Mouse (Mus musculus): ENCODE measurements around the gene Myh10. TPM values are rescaled to one million over a fixed set of nuclear protein-coding genes. Genes with fewer than 3 reads are reported as not detected.
A peak's percentile ranks its signal among the peaks of the same experiment; 100 is the strongest.

Gene Myh10
- 94.9 and 104 TPM in 2 replicates for polyA plus RNA-seq (2015; fragmentation: Nextera tagmentation; extraction: Ambion mirVana)

- Histone ChIP-seq H3K27ac (ENCODE audit: low read length) (peak within 1 kb of the TSS; percentile 99), H3K4me2 (ENCODE audit: low read length) (peak within 1 kb of the TSS; percentile 78), H3K27me3 (ENCODE audit: control insufficient read depth, insufficient read depth, low read depth, low read length) (no peaks in the 10 kb centered on the region), H3K4me1 (ENCODE audit: control insufficient read depth, insufficient read depth, low read length) (peaks cover 14% of the 10 kb centered on the region), H3K9ac (ENCODE audit: low read depth, low read length) (peak within 1 kb of the TSS; percentile 96), H3K9me3 (replicated peaks; ENCODE audit: control insufficient read depth, low read length, poor library complexity, severe bottlenecking) (no peaks in the 10 kb centered on the region), H3K4me3 (ENCODE audit: low read depth, low read length) (peak within 1 kb of the TSS; percentile 87), H3K36me3 (ENCODE audit: control insufficient read depth, insufficient read depth, low read length) (no peaks in the 10 kb centered on the region)
- peak; percentile 99 for ATAC-seq
- WGBS, result under 1% methylated on average over 49 of the region's 51 CpGs
Measured at GRCm38 (mm10) chr11:68691321-68692009, at the start of gene Myh10. Gene Myh10 (plus strand): TSS chr11:68691559.

DNA sequence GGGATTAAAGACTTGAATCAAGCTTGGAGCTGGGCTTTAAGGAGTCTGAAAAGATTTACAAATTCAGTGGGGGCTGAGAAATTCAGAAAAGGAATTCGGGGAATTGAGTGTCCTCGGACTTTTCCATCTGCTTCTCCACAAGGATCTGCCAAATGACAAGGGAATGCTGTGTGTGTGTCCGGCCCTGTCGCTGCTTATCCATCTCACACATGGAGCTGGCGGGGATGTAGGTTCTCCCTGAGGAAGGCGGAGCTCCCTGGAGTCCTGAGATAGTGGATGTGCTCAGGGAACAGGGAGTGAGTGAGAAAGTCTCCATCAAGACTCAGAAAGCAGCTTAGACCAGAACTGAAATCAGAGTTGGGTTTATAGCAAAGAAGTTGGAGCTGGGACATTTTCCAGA lies 46.6 kb upstream of the Myh10 start:
- ATAC-seq, result no peak
- no peaks in the 10 kb centered on the region for H3K4me1 ChIP-seq (ENCODE audit: control insufficient read depth, insufficient read depth, low read length)
- H3K36me3 ChIP-seq (ENCODE audit: control insufficient read depth, insufficient read depth, low read length), result no peaks in the 10 kb centered on the region
- H3K9ac ChIP-seq (ENCODE audit: low read depth, low read length), result no peak overlapping the region
- no peak overlapping the region for H3K4me3 ChIP-seq (ENCODE audit: low read depth, low read length)
- 54% methylated on average over 6 of the region's 6 CpGs for WGBS
- no peaks in the 10 kb centered on the region for H3K27me3 ChIP-seq (ENCODE audit: control insufficient read depth, insufficient read depth, low read depth, low read length)
- no peaks in the 10 kb centered on the region; the same call in 1 of the 2 replicates for H3K9me3 ChIP-seq (replicated peaks; ENCODE audit: control insufficient read depth, low read length, poor library complexity, severe bottlenecking)
- no peak overlapping the region for H3K27ac ChIP-seq (ENCODE audit: low read length)
- H3K4me2 ChIP-seq (ENCODE audit: low read length), result no peak overlapping the region

DNA sequence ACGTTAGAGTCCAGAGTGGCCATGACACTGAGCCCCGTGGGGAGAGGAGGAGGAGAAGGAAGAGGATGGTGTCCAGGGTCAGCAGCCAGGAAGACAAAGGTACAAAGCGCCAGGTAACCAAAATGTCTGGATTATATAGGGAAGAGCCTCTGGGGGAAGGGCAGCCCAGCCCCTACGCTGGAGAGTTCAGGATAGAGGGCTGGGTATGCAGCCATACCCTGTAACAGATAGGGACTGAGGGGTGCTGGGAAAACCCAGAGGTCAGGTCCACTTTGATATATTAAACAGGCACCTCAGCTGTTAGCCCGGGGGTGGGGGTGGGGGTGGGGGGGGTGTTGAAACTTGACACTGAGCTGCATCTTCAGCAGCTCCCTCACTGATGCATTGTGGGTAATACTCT lies 43.6 kb upstream of the Myh10 start:
- H3K9ac ChIP-seq (ENCODE audit: low read depth, low read length), result no peak overlapping the region
- 76% methylated on average over 5 of the region's 5 CpGs for WGBS
- H3K27ac ChIP-seq (ENCODE audit: low read length), result no peak overlapping the region
- no peak overlapping the region for H3K4me3 ChIP-seq (ENCODE audit: low read depth, low read length)
- H3K4me1 ChIP-seq (ENCODE audit: control insufficient read depth, insufficient read depth, low read length), result no peaks in the 10 kb centered on the region
- H3K4me2 ChIP-seq (ENCODE audit: low read length), result no peak overlapping the region
- H3K9me3 ChIP-seq (replicated peaks; ENCODE audit: control insufficient read depth, low read length, poor library complexity, severe bottlenecking), result no peaks in the 10 kb centered on the region
- no peaks in the 10 kb centered on the region for H3K27me3 ChIP-seq (ENCODE audit: control insufficient read depth, insufficient read depth, low read depth, low read length)
- H3K36me3 ChIP-seq (ENCODE audit: control insufficient read depth, insufficient read depth, low read length), result no peaks in the 10 kb centered on the region
- ATAC-seq, result no peak

DNA sequence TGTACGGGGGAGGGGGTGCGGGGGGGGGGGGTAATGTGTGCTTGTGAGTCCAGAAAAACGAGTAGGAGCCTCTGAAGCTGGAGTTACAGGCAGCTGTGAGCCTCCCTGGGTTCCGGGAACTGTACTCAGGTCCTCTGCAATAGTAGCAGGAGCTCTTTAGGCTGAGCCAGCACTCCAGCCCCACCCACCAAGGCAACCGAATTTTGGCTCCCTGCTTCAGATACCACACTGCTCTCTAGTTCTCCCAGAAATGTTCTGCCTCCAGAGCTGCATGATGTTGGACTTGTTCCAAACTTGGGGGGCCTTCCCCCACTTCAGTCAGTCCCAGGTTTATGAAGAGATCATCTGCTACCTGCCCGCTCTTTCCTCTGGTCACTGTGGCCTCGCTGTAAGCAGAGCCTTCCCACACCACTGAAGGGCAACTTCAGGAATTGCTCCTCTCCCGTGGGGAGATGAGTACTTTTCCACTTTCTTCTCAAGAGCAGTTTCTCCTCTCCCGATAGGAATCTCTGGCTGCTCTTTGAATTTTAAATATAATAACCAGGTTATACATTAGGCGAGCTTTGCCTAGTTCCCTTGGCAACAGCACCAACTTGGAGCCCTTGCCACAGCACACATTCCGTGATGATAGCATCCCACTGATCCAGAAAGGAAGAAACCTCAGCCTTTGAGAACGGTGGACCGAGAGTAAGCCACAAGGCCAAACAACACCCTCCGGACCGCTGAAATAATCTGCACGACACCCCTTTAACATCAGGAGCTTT lies 42.8 kb upstream of the Myh10 start:
- H3K4me2 ChIP-seq (ENCODE audit: low read length), result no peak overlapping the region
- no peak overlapping the region for H3K4me3 ChIP-seq (ENCODE audit: low read depth, low read length)
- no peaks in the 10 kb centered on the region for H3K27me3 ChIP-seq (ENCODE audit: control insufficient read depth, insufficient read depth, low read depth, low read length)
- H3K4me1 ChIP-seq (ENCODE audit: control insufficient read depth, insufficient read depth, low read length), result no peaks in the 10 kb centered on the region
- H3K9ac ChIP-seq (ENCODE audit: low read depth, low read length), result no peak overlapping the region
- WGBS, result 75% methylated on average over 15 of the region's 16 CpGs
- no peaks in the 10 kb centered on the region for H3K9me3 ChIP-seq (replicated peaks; ENCODE audit: control insufficient read depth, low read length, poor library complexity, severe bottlenecking)
- no peak overlapping the region for H3K27ac ChIP-seq (ENCODE audit: low read length)
- no peaks in the 10 kb centered on the region for H3K36me3 ChIP-seq (ENCODE audit: control insufficient read depth, insufficient read depth, low read length)
- ATAC-seq, result no peak

GRCm38 (mm10) chr11:68651518-68651917 lies 39.8 kb upstream of the Myh10 start:
- Histone ChIP-seq H3K4me3 (ENCODE audit: low read depth, low read length) (no peak overlapping the region), H3K36me3 (ENCODE audit: control insufficient read depth, insufficient read depth, low read length) (no peaks in the 10 kb centered on the region), H3K9ac (ENCODE audit: low read depth, low read length) (no peak overlapping the region), H3K27me3 (ENCODE audit: control insufficient read depth, insufficient read depth, low read depth, low read length) (no peaks in the 10 kb centered on the region), H3K4me1 (ENCODE audit: control insufficient read depth, insufficient read depth, low read length) (peaks cover 2% of the 10 kb centered on the region; the same call in 1 of the 2 replicates), H3K4me2 (ENCODE audit: low read length) (no peak overlapping the region), H3K9me3 (replicated peaks; ENCODE audit: control insufficient read depth, low read length, poor library complexity, severe bottlenecking) (no peaks in the 10 kb centered on the region), H3K27ac (ENCODE audit: low read length) (no peak overlapping the region)
- WGBS, result 93% methylated on average over 2 of the region's 2 CpGs
- ATAC-seq, result no peak

- Histone ChIP-seq H3K9ac (ENCODE audit: low read depth, low read length) (no peak overlapping the region), H3K4me3 (ENCODE audit: low read depth, low read length) (no peak overlapping the region), H3K4me1 (ENCODE audit: control insufficient read depth, insufficient read depth, low read length) (peaks cover 5% of the 10 kb centered on the region; the same call in 1 of the 2 replicates), H3K27me3 (ENCODE audit: control insufficient read depth, insufficient read depth, low read depth, low read length) (no peaks in the 10 kb centered on the region), H3K9me3 (replicated peaks; ENCODE audit: control insufficient read depth, low read length, poor library complexity, severe bottlenecking) (no peaks in the 10 kb centered on the region), H3K36me3 (ENCODE audit: control insufficient read depth, insufficient read depth, low read length) (no peaks in the 10 kb centered on the region), H3K27ac (ENCODE audit: low read length) (no peak overlapping the region), H3K4me2 (ENCODE audit: low read length) (no peak overlapping the region)
- 68% methylated on average over 1 of the region's 1 CpGs for WGBS
- no peak for ATAC-seq
Measured at GRCm38 (mm10) chr11:68655524-68655923, 35.8 kb upstream of the Myh10 start.

GRCm38 (mm10) chr11:68656887-68657685 lies 34.3 kb upstream of the Myh10 start:
- Histone ChIP-seq H3K27ac (ENCODE audit: low read length) (peak overlapping the region; percentile 18; the same call in 1 of the 2 replicates), H3K9ac (ENCODE audit: low read depth, low read length) (no peak overlapping the region), H3K4me1 (ENCODE audit: control insufficient read depth, insufficient read depth, low read length) (peaks cover 5% of the 10 kb centered on the region; the same call in 1 of the 2 replicates), H3K9me3 (replicated peaks; ENCODE audit: control insufficient read depth, low read length, poor library complexity, severe bottlenecking) (no peaks in the 10 kb centered on the region), H3K4me3 (ENCODE audit: low read depth, low read length) (no peak overlapping the region), H3K27me3 (ENCODE audit: control insufficient read depth, insufficient read depth, low read depth, low read length) (no peaks in the 10 kb centered on the region), H3K36me3 (ENCODE audit: control insufficient read depth, insufficient read depth, low read length) (no peaks in the 10 kb centered on the region), H3K4me2 (ENCODE audit: low read length) (no peak overlapping the region)
- 54% methylated on average over 6 of the region's 6 CpGs for WGBS
- no peak for ATAC-seq

- Histone ChIP-seq H3K36me3 (ENCODE audit: control insufficient read depth, insufficient read depth, low read length) (no peaks in the 10 kb centered on the region), H3K27ac (ENCODE audit: low read length) (no peak overlapping the region), H3K9me3 (replicated peaks; ENCODE audit: control insufficient read depth, low read length, poor library complexity, severe bottlenecking) (no peaks in the 10 kb centered on the region), H3K27me3 (ENCODE audit: control insufficient read depth, insufficient read depth, low read depth, low read length) (no peaks in the 10 kb centered on the region), H3K4me2 (ENCODE audit: low read length) (no peak overlapping the region), H3K4me1 (ENCODE audit: control insufficient read depth, insufficient read depth, low read length) (peaks cover 5% of the 10 kb centered on the region; the same call in 1 of the 2 replicates), H3K4me3 (ENCODE audit: low read depth, low read length) (no peak overlapping the region), H3K9ac (ENCODE audit: low read depth, low read length) (no peak overlapping the region)
- 73% methylated on average over 9 of the region's 9 CpGs for WGBS
- no peak for ATAC-seq
Measured at GRCm38 (mm10) chr11:68657811-68658210, 33.5 kb upstream of the Myh10 start.

Data from midbrain, embryonic 16.5 days (tissue).